Mouse (Mus musculus) c-Kit-positive CD71-negative TER-119-negative erythroid progenitor cells, embryonic 14.5 days (primary cell): ENCODE measurements at regions not wholly inside any gene's neighbourhood (a gene's known extent, or its start where the extent isn't known, plus 50 kb on each side); places are given as distances from the start of the nearest gene placed in this dataset.
"Not testable (repeated sequence)": the region's sequence is repeated elsewhere in the genome, so short reads cannot be mapped to it uniquely, and the experiment has no call there.

Experiments used
- DNase-seq: peaks from one replicate; pipeline ENCODE4 v3.0.0-alpha.2; 2013; ENCODE audit warnings: low read depth

GRCm38 (mm10) chr4:105649447-105649833 lies 140.2 kb upstream of the Gm12728 start:
- no peak for DNase-seq

GRCm38 (mm10) chr4:105656071-105656655 lies 133.5 kb upstream of the Gm12728 start:
- no peak for DNase-seq

- DNase-seq = no peak
Observed at GRCm38 (mm10) chr4:105658581-105658980, 131.1 kb upstream of the Gm12728 start.

- DNase-seq = no peak
Observed at GRCm38 (mm10) chr4:105676690-105677089, 113.0 kb upstream of the Gm12728 start.

GRCm38 (mm10) chr4:105690716-105691115 lies 99.0 kb upstream of the Gm12728 start:
- no peak for DNase-seq

GRCm38 (mm10) chr4:105692380-105692779 lies 97.3 kb upstream of the Gm12728 start:
- no peak for DNase-seq

GRCm38 (mm10) chr4:105695895-105696294 lies 93.8 kb upstream of the Gm12728 start:
- DNase-seq = no peak

- DNase-seq = no peak
Observed at GRCm38 (mm10) chr4:105697123-105697522, 92.5 kb upstream of the Gm12728 start.

- DNase-seq = no peak
Observed at GRCm38 (mm10) chr4:105702036-105702435, 87.6 kb upstream of the Gm12728 start.

GRCm38 (mm10) chr4:105703408-105703807 lies 86.3 kb upstream of the Gm12728 start:
- no peak for DNase-seq

- no peak for DNase-seq
Observed at GRCm38 (mm10) chr4:105704271-105704670, 85.4 kb upstream of the Gm12728 start.

GRCm38 (mm10) chr4:105705996-105706395 lies 83.7 kb upstream of the Gm12728 start:
- no peak for DNase-seq

GRCm38 (mm10) chr4:105708080-105708796 lies 81.4 kb upstream of the Gm12728 start:
- no peak for DNase-seq

GRCm38 (mm10) chr4:105713956-105714355 lies 75.7 kb upstream of the Gm12728 start:
- DNase-seq = no peak

- no peak for DNase-seq
Observed at GRCm38 (mm10) chr4:105718080-105718479, 71.6 kb upstream of the Gm12728 start.

GRCm38 (mm10) chr4:105728696-105729095 lies 61.0 kb upstream of the Gm12728 start:
- DNase-seq = no peak

GRCm38 (mm10) chr4:105730900-105731299 lies 58.8 kb upstream of the Gm12728 start:
- DNase-seq = no peak

- not testable (repeated sequence) for DNase-seq
Observed at GRCm38 (mm10) chr4:105735116-105735515, 54.6 kb upstream of the Gm12728 start.
